Mouse (Mus musculus) heart, adult 2 months (tissue): ENCODE data around the gene Ppm1a. TPM values are rescaled to one million over a fixed set of nuclear protein-coding genes. Genes with fewer than 3 reads are reported as not detected.

Source experiments
- DNase-seq, 2 experiments: peaks; one replicate each; pipeline ENCODE4 v3.0.0; 2021
- H3K27ac ChIP-seq: fragments of 200-600 bp; 2 replicates; pipeline ENCODE4 v1.8.1; 2022
- H3K27me3 ChIP-seq: fragments of 200-500 bp; 2 replicates; pipeline ENCODE4 v1.6.1; 2012; ENCODE audit warnings: mild to moderate bottlenecking, low read length, inconsistent platforms, mixed read lengths; ENCODE audit not compliant: control insufficient read depth, insufficient read depth
- H3K36me3 ChIP-seq: fragments of 200-500 bp; 2 replicates; pipeline ENCODE4 v1.6.1; 2012; ENCODE audit warnings: low read length, inconsistent platforms; ENCODE audit not compliant: control insufficient read depth, insufficient read depth
- H3K4me1 ChIP-seq: fragments of 200-500 bp; 2 replicates; pipeline ENCODE4 v1.6.1; 2011; ENCODE audit warnings: low read length; ENCODE audit not compliant: control insufficient read depth, insufficient read depth
- H3K4me3 ChIP-seq: fragments of 200-600 bp; 2 replicates; pipeline ENCODE4 v1.8.1; 2022
- H3K79me2 ChIP-seq: fragments of 200-500 bp; replicated peaks from 2 replicates; pipeline ENCODE4 v1.6.1; 2012; ENCODE audit warnings: mild to moderate bottlenecking, inconsistent platforms, low read length, moderate library complexity, mixed read lengths; ENCODE audit not compliant: control insufficient read depth, insufficient read depth
- H3K9ac ChIP-seq: fragments of 200-500 bp; 2 replicates; pipeline ENCODE4 v1.6.1; 2012; ENCODE audit warnings: low read depth, mild to moderate bottlenecking, control low read depth, inconsistent platforms, low read length, mixed read lengths
- CTCF ChIP-seq: fragments of 200-600 bp; IDR thresholded peaks from 2 replicates; pipeline ENCODE4 v1.8.1; 2022; ENCODE audit warnings: antibody characterized with exemption, mild to moderate bottlenecking, moderate library complexity
- EP300 ChIP-seq: fragments of 200-500 bp; IDR thresholded peaks from 2 replicates; pipeline ENCODE4 v1.6.1; 2011; ENCODE audit warnings: low read depth, low read length, control low read depth; ENCODE audit not compliant: insufficient read depth
- POLR2A ChIP-seq: fragments of 200-500 bp; IDR thresholded peaks from 2 replicates; pipeline ENCODE4 v1.6.1; 2011; ENCODE audit warnings: mild to moderate bottlenecking, low read depth, low read length, control low read depth; ENCODE audit not compliant: insufficient read depth
- WGBS: fragments of 180-500 bp; shearing (Covaris S2); methylation state at CpG from one replicate; pipeline ENCODE4 v1.1.7; 2018; 5-methylcytosine and 5-hydroxymethylcytosine counted together
- intact Hi-C: fragments of 180-260 bp; cut with DNase I; formaldehyde crosslinking; loops from one replicate; pipeline ENCODE4 v1.15.1; 2025
- polyA plus RNA-seq: library from polyadenylated mRNA; depleted of rRNA; stranded (reverse); fragments of >200 nt; gene quantifications from 2 replicates; pipeline ENCODE4 v1.2.3, GENCODE M21; 2012
- total RNA-seq, 2 experiments: library from RNA; stranded (reverse); gene quantifications; 2 replicates each; pipeline ENCODE4 v1.2.3; 2021

The Ppm1a gene
- total and polyA plus RNA-seq, 3 experiments, result 78.4 to 258 (median 218) TPM

DNA sequence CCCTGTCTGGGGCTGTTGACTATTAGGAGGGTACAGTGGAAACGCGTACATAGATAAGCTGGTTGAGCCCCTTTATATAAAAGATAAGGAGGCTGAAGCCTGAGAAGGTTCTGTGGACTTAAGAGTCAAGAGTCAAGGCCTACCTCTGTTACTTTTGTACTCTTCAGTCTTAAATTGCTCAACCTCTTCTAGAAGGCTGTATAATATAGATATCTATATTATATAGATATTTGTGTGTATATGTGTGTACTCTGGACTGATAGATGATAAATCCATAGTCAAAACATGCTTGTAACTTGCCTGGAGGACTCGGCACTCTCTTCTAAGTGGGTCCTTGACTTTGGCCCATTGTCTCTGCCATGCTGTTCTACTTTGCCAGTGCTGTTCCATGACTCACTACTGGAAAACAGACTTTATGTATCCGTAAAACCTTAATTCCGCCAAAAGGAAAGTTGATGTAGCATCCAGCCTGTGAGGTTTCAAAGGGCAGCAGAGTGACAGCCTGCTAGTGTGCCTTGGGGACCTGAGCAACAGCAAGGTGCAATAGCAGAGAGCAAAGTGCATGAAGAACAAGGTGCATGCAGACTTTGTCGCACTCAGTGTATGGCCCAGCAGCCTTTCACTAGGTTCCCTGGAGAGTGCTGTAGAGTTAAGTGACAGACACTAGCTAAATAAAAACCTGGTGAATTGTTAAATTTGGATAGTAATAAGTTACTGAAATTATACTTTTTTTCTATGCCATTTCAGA lies 28.1 kb downstream of the Ppm1a start:
- intact Hi-C loops, result no loop called here
- WGBS, result 88% methylated on average over 6 of the region's 6 CpGs
- Histone ChIP-seq H3K79me2 (peaks cover 5% of the 10 kb centered on the region), H3K27ac (no peak overlapping the region), H3K9ac (no peak overlapping the region), H3K4me3 (no peak overlapping the region), H3K36me3 (peaks cover 7% of the 10 kb centered on the region), H3K4me1 (peaks cover 1% of the 10 kb centered on the region), H3K27me3 (no peaks in the 10 kb centered on the region)
- TF ChIP-seq POLR2A (no peak), CTCF (no peak), EP300 (no peak)
- no peak for DNase-seq

GRCm38 (mm10) chr12:72786551-72786950 lies 29.3 kb downstream of the Ppm1a start:
- TF ChIP-seq EP300, result no peak
- TF ChIP-seq POLR2A, result no peak
- TF ChIP-seq CTCF, result no peak
- intact Hi-C loops, result no loop called here
- 83% methylated on average over 5 of the region's 5 CpGs for WGBS
- H3K27me3 ChIP-seq, result no peaks in the 10 kb centered on the region
- H3K4me3 ChIP-seq, result no peak overlapping the region
- peaks cover 5% of the 10 kb centered on the region for H3K79me2 ChIP-seq
- no peak overlapping the region for H3K27ac ChIP-seq
- peaks cover 1% of the 10 kb centered on the region; the same call in 1 of the 2 replicates for H3K4me1 ChIP-seq
- no peak for DNase-seq
- H3K36me3 ChIP-seq, result peaks cover 5% of the 10 kb centered on the region
- no peak overlapping the region for H3K9ac ChIP-seq

DNA sequence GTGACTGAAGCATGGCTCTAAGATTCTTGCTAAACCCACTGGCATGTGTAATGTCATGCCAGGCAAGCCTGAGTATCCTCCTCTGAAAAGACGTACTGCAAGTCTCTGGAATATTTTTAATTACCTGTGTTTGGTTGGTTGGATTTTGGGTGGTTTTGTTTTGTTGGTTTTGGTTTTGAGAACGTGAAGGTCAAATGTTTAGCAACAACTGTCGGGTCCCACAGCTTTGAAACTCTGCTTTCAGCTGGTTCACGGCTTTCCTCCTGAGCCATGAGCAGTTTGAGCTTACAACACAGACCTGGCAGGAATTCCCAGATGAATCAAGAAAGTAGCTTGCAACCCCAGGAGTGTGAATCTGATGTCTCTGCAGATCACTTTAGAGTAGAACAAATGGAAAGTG lies 29.7 kb downstream of the Ppm1a start:
- H3K27me3 ChIP-seq, result no peaks in the 10 kb centered on the region
- no peak overlapping the region for H3K27ac ChIP-seq
- peaks cover 5% of the 10 kb centered on the region for H3K79me2 ChIP-seq
- peaks cover 5% of the 10 kb centered on the region for H3K36me3 ChIP-seq
- intact Hi-C loops, result no loop called here
- DNase-seq, result no peak
- TF ChIP-seq POLR2A, result no peak
- no peak for TF ChIP-seq CTCF
- no peak for TF ChIP-seq EP300
- WGBS, result 88% methylated on average over 4 of the region's 4 CpGs
- no peak overlapping the region for H3K9ac ChIP-seq
- H3K4me3 ChIP-seq, result no peak overlapping the region
- peaks cover 1% of the 10 kb centered on the region; the same call in 1 of the 2 replicates for H3K4me1 ChIP-seq

DNA sequence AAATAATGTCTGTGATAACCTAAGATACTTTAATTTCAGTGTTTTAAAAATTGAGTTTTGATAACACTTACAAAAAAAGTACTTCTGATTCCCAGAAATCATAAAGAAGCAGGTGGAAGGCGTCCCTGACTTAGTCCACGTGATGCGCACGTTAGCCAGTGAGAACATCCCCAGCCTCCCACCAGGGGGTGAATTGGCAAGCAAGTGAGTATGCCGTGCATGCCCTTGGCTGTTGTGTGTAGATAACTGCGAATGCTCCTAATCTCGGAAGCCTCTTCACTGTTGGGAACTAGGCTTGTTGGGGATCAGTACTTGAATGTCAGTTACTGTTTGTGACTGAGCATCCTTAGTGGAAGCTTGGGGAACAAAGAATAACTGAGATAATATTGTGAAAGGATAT lies 33.3 kb downstream of the Ppm1a start:
- 0 out of 2 replicates have a peak, but pooled peaks have one; percentile 23 for TF ChIP-seq EP300
- TF ChIP-seq POLR2A, result no peak
- peak; percentile 41 for TF ChIP-seq CTCF
- Histone ChIP-seq H3K27me3 (no peaks in the 10 kb centered on the region), H3K4me1 (0 out of 2 replicates have a peak, but pooled peaks cover under 1% of the 10 kb centered on the region), H3K4me3 (no peak overlapping the region), H3K9ac (no peak overlapping the region), H3K27ac (no peak overlapping the region), H3K79me2 (peaks cover 2% of the 10 kb centered on the region), H3K36me3 (no peaks in the 10 kb centered on the region; the same call in 1 of the 2 replicates)
- 51% methylated on average over 7 of the region's 7 CpGs for WGBS
- intact Hi-C loops, result no loop called here
- peak; percentile 23 to 27 for DNase-seq

DNA sequence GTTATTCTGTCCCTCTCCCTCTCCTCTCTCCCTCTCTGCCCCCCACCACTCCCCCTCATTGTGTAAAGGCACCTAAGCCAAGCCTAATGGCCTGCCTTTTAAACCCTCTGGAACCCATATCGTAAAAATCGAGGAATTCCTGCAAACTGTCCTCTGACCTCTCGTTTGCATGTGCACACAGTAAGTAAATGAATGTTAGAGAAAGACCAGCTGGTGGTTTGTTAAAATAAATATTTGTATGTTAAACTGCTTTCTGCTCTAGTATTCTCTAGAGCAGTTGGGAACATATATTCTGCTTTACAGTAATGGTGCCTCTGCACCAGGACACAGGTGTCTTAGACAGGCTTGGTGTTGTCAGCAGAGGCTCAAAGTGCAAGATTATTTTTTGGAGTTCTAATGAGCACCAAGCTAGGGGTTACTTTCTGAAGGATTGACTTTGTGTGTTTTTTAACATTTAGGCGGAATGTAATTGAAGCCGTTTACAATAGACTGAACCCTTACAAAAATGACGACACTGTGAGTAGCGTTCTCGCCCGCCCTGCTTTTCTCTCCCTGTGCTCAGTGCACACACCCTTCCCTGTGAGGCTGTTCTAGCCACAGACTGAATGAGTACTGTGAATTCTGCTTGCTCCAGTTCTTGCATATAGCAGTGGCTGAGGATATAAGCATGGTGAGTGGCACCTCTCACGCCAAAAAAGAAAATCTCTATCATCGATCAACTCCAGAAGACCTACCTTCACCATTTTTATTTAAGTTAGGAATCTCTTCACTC lies 35.3 kb downstream of the Ppm1a start:
- WGBS, result 93% methylated on average over 11 of the region's 11 CpGs
- H3K27ac ChIP-seq, result no peak overlapping the region
- no peak overlapping the region for H3K4me3 ChIP-seq
- H3K9ac ChIP-seq, result no peak overlapping the region
- H3K79me2 ChIP-seq, result no peaks in the 10 kb centered on the region
- DNase-seq, result no peak
- TF ChIP-seq POLR2A (no peak), CTCF (no peak), EP300 (no peak)
- H3K36me3 ChIP-seq, result no peaks in the 10 kb centered on the region; the same call in 1 of the 2 replicates
- H3K27me3 ChIP-seq, result no peaks in the 10 kb centered on the region
- intact Hi-C loops, result no loop called here
- no peaks in the 10 kb centered on the region for H3K4me1 ChIP-seq

GRCm38 (mm10) chr12:72793983-72794382 lies 36.7 kb downstream of the Ppm1a start:
- Histone ChIP-seq H3K4me1 (no peaks in the 10 kb centered on the region), H3K4me3 (no peak overlapping the region), H3K27me3 (no peaks in the 10 kb centered on the region), H3K36me3 (no peaks in the 10 kb centered on the region; the same call in 1 of the 2 replicates), H3K27ac (no peak overlapping the region), H3K9ac (no peak overlapping the region), H3K79me2 (no peaks in the 10 kb centered on the region)
- DNase-seq, result no peak
- TF ChIP-seq CTCF, result no peak
- no peak for TF ChIP-seq POLR2A
- TF ChIP-seq EP300, result no peak
- intact Hi-C loops, result no loop called here
- WGBS, result 87% methylated on average over 8 of the region's 8 CpGs
